Mouse (Mus musculus) midbrain, embryonic 15.5 days (tissue): ENCODE results near the gene Olfr1201. TPM values are rescaled to one million over a fixed set of nuclear protein-coding genes. Genes with fewer than 3 reads are reported as not detected.

Experiments used
- ATAC-seq: fragments of 200-750 bp; cut with Nextera tagmentation; replicated peaks from 2 replicates; pipeline ENCODE4 v1.8.0; 2017; ENCODE audit warnings: moderate TSS enrichment
- H3K27ac ChIP-seq: fragments of 300-500 bp; sonication (generic); 2 replicates; pipeline ENCODE4 v1.5.1; 2015; ENCODE audit warnings: mild to moderate bottlenecking, inconsistent platforms
- H3K27me3 ChIP-seq: fragments of 300-500 bp; sonication (generic); replicated peaks from 2 replicates; pipeline ENCODE4 v1.6.1; 2015; ENCODE audit warnings: inconsistent platforms
- H3K36me3 ChIP-seq: fragments of 300-500 bp; sonication (generic); replicated peaks from 2 replicates; pipeline ENCODE4 v1.6.1; 2015; ENCODE audit warnings: inconsistent platforms
- H3K4me1 ChIP-seq: fragments of 300-500 bp; sonication (generic); 2 replicates; pipeline ENCODE4 v1.6.1; 2015; ENCODE audit warnings: inconsistent platforms
- H3K4me2 ChIP-seq: fragments of 300-500 bp; sonication (generic); 2 replicates; pipeline ENCODE4 v1.6.1; 2015; ENCODE audit warnings: inconsistent platforms, mild to moderate bottlenecking, moderate library complexity
- H3K4me3 ChIP-seq: fragments of 300-500 bp; sonication (generic); 2 replicates; pipeline ENCODE4 v1.5.1; 2015; ENCODE audit warnings: mild to moderate bottlenecking, inconsistent platforms
- H3K9ac ChIP-seq: fragments of 300-500 bp; sonication (generic); 2 replicates; pipeline ENCODE4 v1.6.1; 2015; ENCODE audit warnings: mild to moderate bottlenecking, inconsistent platforms
- H3K9me3 ChIP-seq: fragments of 300-500 bp; sonication (generic); 2 replicates; pipeline ENCODE4 v1.6.1; 2016; ENCODE audit warnings: inconsistent platforms
- WGBS: fragments of 180-500 bp; shearing (Covaris S2); methylation state at CpG from one replicate; pipeline ENCODE4 v1.1.7; 2015; ENCODE audit warnings: mixed read lengths; 5-methylcytosine and 5-hydroxymethylcytosine counted together
- polyA plus RNA-seq: library from polyadenylated mRNA; unstranded; fragments of >200 nt; fragmentation: Nextera tagmentation; extraction: Ambion mirVana; gene quantifications from 2 replicates; pipeline ENCODE4 v1.2.1, GENCODE M21; 2015

Olfr1201 gene
- polyA plus RNA-seq, result not detected in 2 replicates

DNA sequence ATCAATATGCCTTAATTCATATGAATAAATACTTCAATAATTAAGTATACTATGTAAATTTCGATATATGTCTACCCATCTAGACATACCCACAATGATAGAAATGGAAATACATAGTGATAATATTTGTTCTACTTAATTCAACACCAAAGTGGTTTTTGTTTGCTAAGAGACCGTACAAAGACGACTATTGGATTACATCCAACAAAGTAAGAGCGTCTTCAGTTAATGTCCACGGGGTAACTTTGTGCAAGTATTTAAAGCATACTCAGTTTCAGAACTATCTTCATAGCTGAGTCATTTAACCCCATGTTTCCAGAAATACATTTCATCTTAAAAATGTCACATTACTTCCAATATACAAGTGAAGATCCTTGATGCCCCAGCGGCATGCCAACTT, at the start of gene Olfr1201:
Gene Olfr1201 (plus strand): TSS at position 301 of the 400 bp plus-strand sequence.
- Histone ChIP-seq H3K4me2 (no peak within 1 kb of the TSS), H3K27ac (no peak within 1 kb of the TSS), H3K9me3 (no peaks in the 10 kb centered on the region), H3K9ac (no peak within 1 kb of the TSS), H3K4me3 (no peak within 1 kb of the TSS), H3K4me1 (no peaks in the 10 kb centered on the region), H3K27me3 (no peaks in the 10 kb centered on the region), H3K36me3 (no peaks in the 10 kb centered on the region)
- 86% methylated on average over 6 of the region's 6 CpGs for WGBS
- no peak for ATAC-seq

GRCm38 (mm10) chr2:88743379-88743778, 49.5 kb upstream of the Olfr1201 start:
- no peak for ATAC-seq
- no peak overlapping the region for H3K27ac ChIP-seq
- WGBS, result 74% methylated on average over 3 of the region's 3 CpGs
- H3K36me3 ChIP-seq, result no peaks in the 10 kb centered on the region
- no peak overlapping the region for H3K4me3 ChIP-seq
- H3K9ac ChIP-seq, result no peak overlapping the region
- no peaks in the 10 kb centered on the region for H3K4me1 ChIP-seq
- no peak overlapping the region for H3K4me2 ChIP-seq
- no peaks in the 10 kb centered on the region for H3K9me3 ChIP-seq
- no peaks in the 10 kb centered on the region for H3K27me3 ChIP-seq

- Histone ChIP-seq H3K9me3 (no peaks in the 10 kb centered on the region), H3K9ac (no peak within 1 kb of the TSS), H3K4me2 (no peak within 1 kb of the TSS), H3K36me3 (no peaks in the 10 kb centered on the region), H3K4me1 (no peaks in the 10 kb centered on the region), H3K27me3 (no peaks in the 10 kb centered on the region), H3K4me3 (no peak within 1 kb of the TSS), H3K27ac (no peak within 1 kb of the TSS)
- no peak for ATAC-seq
- 91% methylated on average over 2 of the region's 2 CpGs for WGBS
Measured at GRCm38 (mm10) chr2:88751270-88751669, 41.6 kb upstream of the Olfr1201 start, which contains the start of gene Olfr1198. Olfr1198 (minus strand) TSS chr2:88751370.

DNA sequence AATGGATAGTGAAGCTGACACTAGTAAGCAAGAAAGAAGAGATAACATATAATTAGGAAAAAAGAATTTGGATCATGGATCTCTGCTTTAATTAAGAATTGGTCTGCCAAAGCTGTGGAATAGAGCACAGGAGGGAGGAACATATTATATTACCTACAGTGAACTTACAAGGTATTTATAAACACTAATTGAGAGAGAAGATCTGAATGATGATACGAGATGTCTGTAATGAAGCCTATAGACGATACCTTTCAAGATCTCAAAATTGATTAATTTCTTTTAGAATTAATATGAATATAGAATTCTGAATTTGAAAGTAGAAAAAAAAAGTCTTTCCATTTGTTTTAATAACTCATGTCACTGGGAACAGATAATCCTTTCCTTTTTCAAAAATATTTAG, 32.5 kb upstream of the Olfr1201 start, which contains the start of gene Olfr1199:
Gene Olfr1199 (minus strand): TSS at position 101 of the 400 bp plus-strand sequence.
- no peaks in the 10 kb centered on the region for H3K9me3 ChIP-seq
- H3K9ac ChIP-seq, result no peak within 1 kb of the TSS
- no peak within 1 kb of the TSS for H3K27ac ChIP-seq
- H3K36me3 ChIP-seq, result no peaks in the 10 kb centered on the region
- no peak within 1 kb of the TSS for H3K4me2 ChIP-seq
- H3K27me3 ChIP-seq, result no peaks in the 10 kb centered on the region
- no peaks in the 10 kb centered on the region for H3K4me1 ChIP-seq
- no peak within 1 kb of the TSS for H3K4me3 ChIP-seq
- 97% methylated on average over 2 of the region's 2 CpGs for WGBS
- no peak for ATAC-seq

DNA sequence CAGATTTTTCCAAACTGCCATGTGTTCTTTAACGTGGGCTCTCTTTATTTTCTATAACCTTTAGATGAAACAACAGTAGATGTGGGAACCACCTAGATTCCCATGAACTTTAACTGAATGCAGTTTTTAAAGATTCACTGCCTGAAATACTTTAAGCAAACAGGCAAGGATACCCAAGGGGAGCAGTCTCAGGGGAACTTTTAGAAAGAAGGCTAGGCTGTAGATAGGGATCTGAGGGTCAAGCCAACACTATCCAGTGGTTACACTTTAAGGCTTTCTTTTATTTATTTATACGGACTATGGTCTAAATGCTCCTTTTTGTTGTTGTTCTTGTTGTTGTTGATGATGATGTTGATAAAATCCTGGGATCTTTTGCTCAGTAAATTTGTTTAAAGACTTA, 22.4 kb upstream of the Olfr1201 start, which contains the start of gene Olfr1200:
Gene Olfr1200 (minus strand): TSS at position 101 of the 400 bp plus-strand sequence.
- 82% methylated on average over 2 of the region's 2 CpGs for WGBS

GRCm38 (mm10) chr2:88814196-88814595, 21.4 kb downstream of the Olfr1201 start, which contains the start of gene Olfr1202:
Olfr1202 (plus strand) TSS chr2:88814496.
- 69% methylated on average over 1 of the region's 1 CpGs for WGBS
- no peak for ATAC-seq
- H3K9me3 ChIP-seq, result no peaks in the 10 kb centered on the region
- no peak within 1 kb of the TSS for H3K9ac ChIP-seq
- H3K36me3 ChIP-seq, result no peaks in the 10 kb centered on the region
- no peak within 1 kb of the TSS for H3K27ac ChIP-seq
- H3K4me1 ChIP-seq, result no peaks in the 10 kb centered on the region
- no peaks in the 10 kb centered on the region for H3K27me3 ChIP-seq
- H3K4me3 ChIP-seq, result no peak within 1 kb of the TSS
- no peak within 1 kb of the TSS for H3K4me2 ChIP-seq

More for the DNA sequence above, 22.4 kb upstream of the Olfr1201 start, which contains the start of gene Olfr1200:
- Histone ChIP-seq H3K36me3 (no peaks in the 10 kb centered on the region), H3K4me2 (no peak within 1 kb of the TSS), H3K9me3 (no peaks in the 10 kb centered on the region), H3K4me3 (no peak within 1 kb of the TSS), H3K4me1 (no peaks in the 10 kb centered on the region), H3K27ac (no peak within 1 kb of the TSS), H3K9ac (no peak within 1 kb of the TSS), H3K27me3 (no peaks in the 10 kb centered on the region)
- no peak for ATAC-seq

- WGBS, result 95% methylated on average over 2 of the region's 2 CpGs
- no peak for ATAC-seq
- H3K36me3 ChIP-seq, result no peaks in the 10 kb centered on the region
- no peak within 1 kb of the TSS for H3K4me3 ChIP-seq
- H3K27me3 ChIP-seq, result no peaks in the 10 kb centered on the region
- no peaks in the 10 kb centered on the region for H3K4me1 ChIP-seq
- H3K4me2 ChIP-seq, result no peak within 1 kb of the TSS
- no peak within 1 kb of the TSS for H3K9ac ChIP-seq
- H3K9me3 ChIP-seq, result no peaks in the 10 kb centered on the region
- H3K27ac ChIP-seq, result no peak within 1 kb of the TSS
Measured at GRCm38 (mm10) chr2:88829437-88829836, 36.6 kb downstream of the Olfr1201 start, which contains the start of gene Olfr1205. Olfr1205 (plus strand) TSS chr2:88829737.

- H3K9ac ChIP-seq, result no peak overlapping the region
- no peak overlapping the region for H3K4me2 ChIP-seq
- no peaks in the 10 kb centered on the region for H3K9me3 ChIP-seq
- no peaks in the 10 kb centered on the region for H3K4me1 ChIP-seq
- no peak for ATAC-seq
- H3K27ac ChIP-seq, result no peak overlapping the region
- no peak overlapping the region for H3K4me3 ChIP-seq
- 93% methylated on average over 2 of the region's 2 CpGs for WGBS
- no peaks in the 10 kb centered on the region for H3K27me3 ChIP-seq
- no peaks in the 10 kb centered on the region for H3K36me3 ChIP-seq
Measured at GRCm38 (mm10) chr2:88838477-88838876, 45.6 kb downstream of the Olfr1201 start.

Other genes with a start within 250 kb of the Olfr1201 start
- not detected in 2 replicates for gene Olfr1188, start 236.1 kb upstream of the Olfr1201 start, polyA plus RNA-seq
- not detected in 2 replicates for gene Olfr1189, start 206.6 kb upstream of the Olfr1201 start, polyA plus RNA-seq
- gene Olfr1191-ps1, start 152.5 kb upstream of the Olfr1201 start, polyA plus RNA-seq, result not detected in 2 replicates
- gene Olfr1192-ps1, start 144.5 kb upstream of the Olfr1201 start, polyA plus RNA-seq, result not detected in 2 replicates
- gene Olfr1193, start 117.4 kb upstream of the Olfr1201 start, polyA plus RNA-seq, result not detected in 2 replicates
- not detected in 2 replicates for gene Olfr1195, start 103.8 kb upstream of the Olfr1201 start, polyA plus RNA-seq
- not detected in 2 replicates for gene Olfr1196, start 88.4 kb upstream of the Olfr1201 start, polyA plus RNA-seq
- gene Olfr1197, start 60.7 kb upstream of the Olfr1201 start, polyA plus RNA-seq, result not detected in 2 replicates
- gene Olfr1198, start 41.7 kb upstream of the Olfr1201 start, polyA plus RNA-seq, result not detected in 2 replicates
- gene Olfr1199, start 32.6 kb upstream of the Olfr1201 start, polyA plus RNA-seq, result not detected in 2 replicates
- not detected in 2 replicates for gene Olfr1200, start 22.5 kb upstream of the Olfr1201 start, polyA plus RNA-seq
- not detected in 2 replicates for gene Olfr1202, start 21.5 kb downstream of the Olfr1201 start, polyA plus RNA-seq
- not detected in 2 replicates for gene Olfr1205, start 36.7 kb downstream of the Olfr1201 start, polyA plus RNA-seq
- not detected in 2 replicates for gene Olfr1204, start 56.3 kb downstream of the Olfr1201 start, polyA plus RNA-seq
- not detected in 2 replicates for gene Olfr1206, start 70.2 kb downstream of the Olfr1201 start, polyA plus RNA-seq
- gene Olfr1208, start 109.3 kb downstream of the Olfr1201 start, polyA plus RNA-seq, result not detected in 2 replicates
- not detected in 2 replicates for gene Olfr1209, start 122.1 kb downstream of the Olfr1201 start, polyA plus RNA-seq
- gene Olfr1211, start 145.1 kb downstream of the Olfr1201 start, polyA plus RNA-seq, result not detected in 2 replicates
- not detected in 2 replicates for gene Olfr1212, start 160.9 kb downstream of the Olfr1201 start, polyA plus RNA-seq
- gene Gm13762, start 187.2 kb downstream of the Olfr1201 start, polyA plus RNA-seq, result not detected in 2 replicates
- not detected in 2 replicates for gene Olfr1214, start 199.6 kb downstream of the Olfr1201 start, polyA plus RNA-seq
- gene Olfr1215, start 213.9 kb downstream of the Olfr1201 start, polyA plus RNA-seq, result not detected in 2 replicates
- not detected in 2 replicates for gene Olfr1216, start 225.3 kb downstream of the Olfr1201 start, polyA plus RNA-seq
- gene Olfr1217, start 239.0 kb downstream of the Olfr1201 start, polyA plus RNA-seq, result not detected in 2 replicates